Mouse (Mus musculus): ENCODE measurements around the gene Efna4. TPM values are rescaled to one million over a fixed set of nuclear protein-coding genes. Genes with fewer than 3 reads are reported as not detected.

Efna4 gene
- polyA plus RNA-seq, 1 experiment from 2014 or later, result 20.0 TPM

DNA sequence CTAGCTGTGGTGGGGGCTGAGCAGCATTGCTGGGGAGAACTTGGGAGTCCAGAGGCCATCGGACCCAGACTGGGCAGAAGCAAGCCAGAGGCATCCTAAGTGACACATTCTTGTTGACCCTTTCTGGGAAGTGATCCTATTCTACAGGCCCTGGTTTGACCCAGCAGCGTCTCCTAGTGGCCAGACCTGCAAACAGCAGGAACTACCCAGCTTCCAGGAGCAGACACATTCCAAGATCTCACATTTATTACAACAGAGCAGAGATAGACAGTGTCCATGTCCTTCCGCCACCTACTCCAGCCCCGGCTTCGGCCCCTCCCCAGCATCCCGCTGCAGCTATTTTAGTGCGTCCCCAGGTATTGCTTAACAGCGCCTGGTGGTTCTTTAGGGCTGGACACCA is 1.6 kb upstream of the Efna4 start:
- H3K27ac ChIP-seq, result no peak overlapping the region
- no peak overlapping the region for H3K9ac ChIP-seq
- WGBS, result 22% methylated on average over 8 of the region's 8 CpGs
- ATAC-seq (ENCODE audit: low FRiP score), result no peak
- peaks cover 9% of the 10 kb centered on the region for H3K36me3 ChIP-seq (replicated peaks)
- H3K4me2 ChIP-seq, result peak overlapping the region; percentile 70; the same call in 1 of the 2 replicates
- no peak overlapping the region for H3K4me3 ChIP-seq (replicated peaks)
- peaks cover 45% of the 10 kb centered on the region for H3K4me1 ChIP-seq
- no peaks in the 10 kb centered on the region for H3K27me3 ChIP-seq
- no peaks in the 10 kb centered on the region for H3K9me3 ChIP-seq

DNA sequence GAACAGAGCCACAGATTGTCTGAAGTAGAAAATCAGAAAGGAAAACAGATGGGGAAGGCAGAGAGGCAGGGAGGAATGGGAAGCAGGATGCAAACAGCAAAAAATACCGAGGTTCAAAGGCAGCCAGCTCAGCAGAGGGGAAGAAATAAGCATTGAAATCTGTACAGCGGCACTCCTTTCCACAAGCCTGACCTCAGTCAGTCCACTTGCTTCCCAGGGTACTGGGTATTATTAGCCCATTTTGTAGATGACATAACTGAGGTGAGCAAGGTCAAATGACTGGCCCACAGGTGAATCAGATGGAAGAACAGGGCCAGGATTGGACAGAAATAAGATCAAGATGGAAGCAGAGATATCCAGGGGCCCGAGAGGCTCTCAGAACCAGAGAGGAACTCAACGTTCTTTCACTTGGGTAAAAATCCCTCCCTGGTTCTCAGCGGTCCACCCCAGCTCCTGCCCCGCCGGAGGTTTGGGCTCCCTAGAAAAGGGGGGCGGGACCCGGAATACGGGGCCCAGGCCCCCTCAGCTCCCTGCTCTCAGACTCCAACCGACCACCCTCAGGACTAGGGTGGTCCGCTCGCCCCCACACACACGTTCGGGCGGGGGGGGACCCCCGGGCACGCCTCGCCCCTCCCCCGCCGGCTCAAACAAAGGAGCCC is 637 bp downstream of the Efna4 start:
- H3K9me3 ChIP-seq, result no peaks in the 10 kb centered on the region
- H3K4me2 ChIP-seq, result peak overlapping the region; percentile 70
- peak overlapping the region; percentile 84 for H3K4me3 ChIP-seq (replicated peaks)
- H3K9ac ChIP-seq, result peak overlapping the region; percentile 90
- no peaks in the 10 kb centered on the region for H3K27me3 ChIP-seq
- H3K4me1 ChIP-seq, result peaks cover 57% of the 10 kb centered on the region
- peak; percentile 47 for ATAC-seq (ENCODE audit: low FRiP score)
- H3K36me3 ChIP-seq (replicated peaks), result peaks cover 24% of the 10 kb centered on the region
- WGBS, result 4% methylated on average over 20 of the region's 21 CpGs
- peak overlapping the region; percentile 92 for H3K27ac ChIP-seq

DNA sequence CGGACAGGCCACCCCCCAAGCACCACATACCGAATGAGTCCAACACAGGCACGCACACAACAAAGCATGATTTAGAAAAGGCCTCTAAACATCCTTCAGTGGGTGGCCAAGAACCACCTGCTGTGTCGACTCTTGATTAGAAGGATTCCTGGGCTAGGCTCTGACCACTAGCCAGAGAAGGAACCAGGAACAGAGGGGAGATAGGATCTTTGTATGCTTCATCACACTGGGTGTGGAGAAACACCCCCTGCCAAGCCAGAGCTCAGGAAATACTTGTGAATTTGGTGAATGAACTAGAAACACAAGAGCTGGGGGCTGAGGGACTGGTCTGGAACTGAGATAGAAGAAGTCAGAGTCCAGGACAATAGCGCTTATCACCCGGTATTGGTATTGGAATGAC is 1.3 kb downstream of the Efna4 start:
- ATAC-seq (ENCODE audit: low FRiP score), result no peak
- no peaks in the 10 kb centered on the region for H3K9me3 ChIP-seq
- H3K27ac ChIP-seq, result peak overlapping the region; percentile 92
- no peaks in the 10 kb centered on the region for H3K27me3 ChIP-seq
- H3K4me3 ChIP-seq (replicated peaks), result peak overlapping the region; percentile 84
- H3K9ac ChIP-seq, result peak overlapping the region; percentile 90
- 3% methylated on average over 6 of the region's 6 CpGs for WGBS
- peaks cover 64% of the 10 kb centered on the region for H3K4me1 ChIP-seq
- H3K36me3 ChIP-seq (replicated peaks), result peaks cover 24% of the 10 kb centered on the region
- peak overlapping the region; percentile 70 for H3K4me2 ChIP-seq

DNA sequence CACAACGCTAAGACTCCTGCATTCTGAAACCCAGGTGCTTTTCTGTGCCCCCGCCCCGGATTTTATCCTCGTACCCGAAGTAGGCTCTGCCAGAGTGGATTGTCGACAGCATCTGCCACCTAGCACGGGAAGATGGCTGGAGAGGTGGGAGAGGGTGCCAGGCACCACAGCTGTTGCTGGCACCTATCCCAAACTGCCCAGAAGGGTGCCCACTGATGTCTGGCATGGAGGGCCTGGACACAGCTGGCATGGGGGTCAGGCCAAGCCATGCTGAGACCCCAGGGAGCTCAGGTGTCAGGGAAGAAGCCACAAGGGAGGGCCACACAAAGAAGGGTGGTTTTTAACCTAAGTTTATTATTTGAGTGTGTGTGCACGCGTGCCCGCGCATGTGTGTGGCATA is 4.8 kb downstream of the Efna4 start:
- peaks cover 57% of the 10 kb centered on the region for H3K4me1 ChIP-seq
- peak overlapping the region; percentile 5; the same call in 1 of the 2 replicates for H3K4me2 ChIP-seq
- 72% methylated on average over 11 of the region's 11 CpGs for WGBS
- H3K27me3 ChIP-seq, result peaks cover 7% of the 10 kb centered on the region; the same call in 1 of the 2 replicates
- no peak overlapping the region for H3K9ac ChIP-seq
- no peaks in the 10 kb centered on the region for H3K9me3 ChIP-seq
- no peak for ATAC-seq (ENCODE audit: low FRiP score)
- peak overlapping the region; percentile 74 for H3K27ac ChIP-seq
- no peak overlapping the region for H3K4me3 ChIP-seq (replicated peaks)
- peaks cover 24% of the 10 kb centered on the region for H3K36me3 ChIP-seq (replicated peaks)

DNA sequence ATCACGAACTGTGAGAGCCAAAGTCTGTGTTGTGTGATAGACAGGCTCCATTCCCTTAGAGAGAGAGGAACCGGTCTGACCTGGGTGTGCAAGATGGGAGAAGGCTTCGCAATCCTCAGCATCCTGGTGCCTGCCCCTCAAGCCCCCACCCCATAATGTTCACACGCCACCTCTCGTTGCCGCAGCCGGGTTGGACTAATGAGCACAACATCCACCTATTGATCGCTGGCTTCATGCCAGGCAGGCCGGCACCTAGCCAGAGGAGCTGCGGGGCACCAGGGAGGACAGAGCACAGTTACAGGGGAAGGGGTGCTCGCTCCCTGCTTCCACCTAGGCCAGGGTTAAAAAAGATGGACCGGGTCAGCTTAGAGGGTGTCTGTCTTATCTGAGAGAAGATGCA is 5.4 kb downstream of the Efna4 start:
- no peaks in the 10 kb centered on the region for H3K9me3 ChIP-seq
- peaks cover 57% of the 10 kb centered on the region for H3K4me1 ChIP-seq
- H3K27ac ChIP-seq, result peak overlapping the region; percentile 74
- H3K4me3 ChIP-seq (replicated peaks), result no peak overlapping the region
- H3K4me2 ChIP-seq, result peak overlapping the region; percentile 5
- 39% methylated on average over 12 of the region's 12 CpGs for WGBS
- no peak overlapping the region for H3K9ac ChIP-seq
- peak; percentile 14; the same call in 1 of the 2 replicates for ATAC-seq (ENCODE audit: low FRiP score)
- H3K27me3 ChIP-seq, result peaks cover 13% of the 10 kb centered on the region; the same call in 1 of the 2 replicates
- H3K36me3 ChIP-seq (replicated peaks), result peaks cover 24% of the 10 kb centered on the region

DNA sequence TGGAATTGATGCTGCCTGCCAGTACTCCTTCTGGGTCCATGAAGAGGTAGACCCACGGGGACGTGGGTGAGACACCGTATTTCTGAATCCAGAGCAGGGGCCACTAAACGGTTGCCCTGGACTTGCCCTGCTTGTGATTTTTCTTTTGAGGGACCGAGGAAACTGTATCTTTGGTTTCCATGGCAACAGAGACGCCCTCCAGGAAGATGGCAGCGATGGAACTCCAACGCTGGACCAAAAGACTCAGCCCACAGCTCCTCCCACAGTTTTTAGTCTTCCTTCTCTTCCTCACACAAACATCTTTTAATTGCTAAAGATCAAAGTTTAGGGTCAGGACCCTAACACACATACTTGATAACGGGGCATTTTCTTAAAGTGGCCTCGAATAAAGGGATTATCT is 5.8 kb downstream of the Efna4 start:
- Histone ChIP-seq H3K27me3 (peaks cover 14% of the 10 kb centered on the region; the same call in 1 of the 2 replicates), H3K4me1 (peaks cover 55% of the 10 kb centered on the region), H3K4me2 (no peak overlapping the region), H3K27ac (peak overlapping the region; percentile 74; the same call in 1 of the 2 replicates), H3K9me3 (no peaks in the 10 kb centered on the region), H3K4me3 (replicated peaks) (no peak overlapping the region), H3K36me3 (replicated peaks) (peaks cover 24% of the 10 kb centered on the region), H3K9ac (no peak overlapping the region)
- 32% methylated on average over 10 of the region's 10 CpGs for WGBS
- ATAC-seq (ENCODE audit: low FRiP score), result no peak

DNA sequence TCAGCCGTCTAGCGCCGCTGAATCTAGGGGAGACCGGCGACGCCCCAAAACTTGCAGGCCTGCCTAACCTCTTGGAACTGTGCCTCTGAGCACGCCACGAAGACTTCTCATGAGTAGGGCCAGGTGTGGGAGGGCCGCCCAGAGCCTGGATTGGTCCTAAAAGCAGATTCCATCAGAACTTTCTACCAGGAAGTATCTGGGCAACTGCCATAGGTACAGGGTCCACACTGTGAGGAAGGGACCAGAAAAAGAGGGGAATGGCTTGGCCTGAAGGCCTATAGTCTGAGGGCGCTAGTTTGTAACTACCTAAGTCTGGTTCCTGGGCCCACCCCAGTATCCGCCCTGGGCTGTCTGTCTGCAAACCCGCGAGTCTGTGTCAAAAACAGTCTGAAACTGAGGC is 6.3 kb downstream of the Efna4 start:
- Histone ChIP-seq H3K4me3 (replicated peaks) (no peak overlapping the region), H3K9ac (no peak overlapping the region), H3K36me3 (replicated peaks) (peaks cover 24% of the 10 kb centered on the region), H3K27ac (no peak overlapping the region), H3K27me3 (peaks cover 14% of the 10 kb centered on the region; the same call in 1 of the 2 replicates), H3K4me2 (no peak overlapping the region), H3K9me3 (no peaks in the 10 kb centered on the region), H3K4me1 (peaks cover 51% of the 10 kb centered on the region)
- no peak for ATAC-seq (ENCODE audit: low FRiP score)
- 73% methylated on average over 13 of the region's 13 CpGs for WGBS

DNA sequence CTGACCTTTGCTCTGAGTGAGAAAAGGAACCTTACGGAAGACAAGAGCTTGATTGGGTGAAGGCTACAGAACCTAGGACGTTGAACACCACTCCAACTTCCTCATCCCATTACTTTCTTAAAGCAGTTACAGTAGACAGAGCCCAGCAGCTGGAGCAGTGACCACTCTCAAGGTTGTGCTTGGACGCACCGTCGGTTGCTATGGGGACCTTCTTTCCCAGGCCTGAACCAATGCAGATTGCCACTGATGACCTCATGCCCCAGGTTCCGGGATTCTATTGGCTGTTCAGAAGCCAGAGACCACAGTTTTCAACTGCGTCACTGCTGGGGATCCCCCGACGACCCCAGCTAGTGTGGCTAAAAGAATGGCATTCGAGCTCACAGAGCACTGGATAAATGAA is 6.9 kb downstream of the Efna4 start:
- peaks cover 24% of the 10 kb centered on the region for H3K36me3 ChIP-seq (replicated peaks)
- H3K27ac ChIP-seq, result 0 out of 2 replicates have a peak overlapping the region, but pooled peaks have one; percentile 19
- H3K9ac ChIP-seq, result no peak overlapping the region
- no peak overlapping the region for H3K4me3 ChIP-seq (replicated peaks)
- no peaks in the 10 kb centered on the region for H3K9me3 ChIP-seq
- no peak for ATAC-seq (ENCODE audit: low FRiP score)
- H3K4me1 ChIP-seq, result peaks cover 44% of the 10 kb centered on the region
- WGBS, result 19% methylated on average over 10 of the region's 10 CpGs
- H3K4me2 ChIP-seq, result no peak overlapping the region
- H3K27me3 ChIP-seq, result peaks cover 14% of the 10 kb centered on the region; the same call in 1 of the 2 replicates

DNA sequence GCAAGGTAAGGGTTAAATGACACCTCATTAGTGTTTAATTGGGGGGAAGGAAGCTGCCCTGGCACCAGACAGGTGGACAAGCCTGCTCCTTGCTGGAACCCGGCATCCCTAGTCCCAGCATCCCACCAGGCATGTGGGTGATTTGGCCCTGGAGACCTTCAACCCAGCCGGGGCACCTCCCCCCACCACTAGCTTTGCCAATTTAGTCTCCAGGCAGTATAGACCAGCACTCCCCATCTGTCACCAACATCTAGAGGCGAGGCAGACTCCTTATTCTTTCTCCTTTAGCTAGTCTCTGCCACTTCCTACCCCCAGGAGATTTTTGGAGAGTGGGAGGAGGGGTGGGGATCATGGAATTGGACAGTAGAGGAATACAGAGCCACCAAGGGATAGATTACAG is 7.5 kb downstream of the Efna4 start:
- Histone ChIP-seq H3K27ac (peak overlapping the region; percentile 19), H3K36me3 (replicated peaks) (peaks cover 24% of the 10 kb centered on the region), H3K9ac (no peak overlapping the region), H3K4me2 (no peak overlapping the region), H3K9me3 (no peaks in the 10 kb centered on the region), H3K4me3 (replicated peaks) (no peak overlapping the region), H3K4me1 (peaks cover 40% of the 10 kb centered on the region), H3K27me3 (peaks cover 14% of the 10 kb centered on the region; the same call in 1 of the 2 replicates)
- WGBS, result 47% methylated on average over 3 of the region's 3 CpGs
- ATAC-seq (ENCODE audit: low FRiP score), result no peak

DNA sequence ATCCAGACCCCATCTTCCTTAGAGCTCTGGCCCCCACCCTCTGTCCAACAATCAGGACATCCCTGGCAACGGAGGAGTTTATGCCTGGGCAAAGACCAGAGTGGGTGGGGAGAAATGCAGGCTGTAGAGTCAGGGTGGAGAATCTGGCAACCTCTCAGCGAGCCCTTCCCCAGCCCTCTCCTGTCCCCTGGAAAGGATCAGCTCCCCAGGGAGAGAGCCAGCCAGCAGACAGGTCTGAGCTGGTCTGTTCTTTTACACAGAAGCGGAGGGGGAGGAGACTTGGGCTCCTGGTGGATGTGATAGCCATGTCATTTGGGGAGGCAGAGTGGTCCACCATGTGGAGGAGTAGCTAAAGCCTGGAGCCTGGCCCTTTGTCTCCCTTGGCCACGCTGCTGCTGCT is 9.2 kb downstream of the Efna4 start:
- Histone ChIP-seq H3K27ac (no peak overlapping the region), H3K9ac (no peak overlapping the region), H3K27me3 (peaks cover 23% of the 10 kb centered on the region; the same call in 1 of the 2 replicates), H3K4me2 (no peak overlapping the region), H3K4me1 (peaks cover 40% of the 10 kb centered on the region), H3K4me3 (replicated peaks) (no peak overlapping the region), H3K9me3 (no peaks in the 10 kb centered on the region), H3K36me3 (replicated peaks) (peaks cover 7% of the 10 kb centered on the region)
- no peak for ATAC-seq (ENCODE audit: low FRiP score)
- 13% methylated on average over 4 of the region's 4 CpGs for WGBS

DNA sequence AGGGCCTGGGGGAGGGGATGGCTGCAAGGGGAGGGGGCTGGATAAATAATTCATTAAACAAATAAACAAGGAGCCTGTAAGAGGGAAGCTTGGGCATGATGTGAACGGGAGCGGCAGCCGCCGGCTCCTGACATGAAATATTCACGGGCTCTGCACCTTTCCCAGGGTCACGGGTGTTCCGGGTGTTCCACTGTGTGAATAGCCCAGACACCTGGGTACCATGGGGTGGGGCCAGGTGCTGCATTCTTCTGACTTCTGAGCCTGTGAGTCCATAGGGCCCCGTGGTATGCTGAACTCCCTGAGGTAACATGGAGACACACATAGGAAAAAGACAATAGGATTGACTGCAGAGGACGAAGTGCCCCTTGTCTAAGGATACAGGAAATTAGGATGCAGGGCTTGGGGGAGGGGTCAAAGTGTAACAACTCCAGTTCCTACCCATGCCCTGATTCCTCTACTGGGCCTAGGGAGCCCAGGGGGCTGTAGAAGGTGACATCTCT is 10.4 kb downstream of the Efna4 start:
- Histone ChIP-seq H3K36me3 (replicated peaks) (no peaks in the 10 kb centered on the region), H3K27me3 (peaks cover 34% of the 10 kb centered on the region), H3K4me2 (no peak overlapping the region), H3K4me1 (peaks cover 38% of the 10 kb centered on the region), H3K9me3 (no peaks in the 10 kb centered on the region), H3K9ac (no peak overlapping the region), H3K27ac (no peak overlapping the region), H3K4me3 (replicated peaks) (no peak overlapping the region)
- no peak for ATAC-seq (ENCODE audit: low FRiP score)
- 69% methylated on average over 9 of the region's 9 CpGs for whole genome bisulfite sequencing

DNA sequence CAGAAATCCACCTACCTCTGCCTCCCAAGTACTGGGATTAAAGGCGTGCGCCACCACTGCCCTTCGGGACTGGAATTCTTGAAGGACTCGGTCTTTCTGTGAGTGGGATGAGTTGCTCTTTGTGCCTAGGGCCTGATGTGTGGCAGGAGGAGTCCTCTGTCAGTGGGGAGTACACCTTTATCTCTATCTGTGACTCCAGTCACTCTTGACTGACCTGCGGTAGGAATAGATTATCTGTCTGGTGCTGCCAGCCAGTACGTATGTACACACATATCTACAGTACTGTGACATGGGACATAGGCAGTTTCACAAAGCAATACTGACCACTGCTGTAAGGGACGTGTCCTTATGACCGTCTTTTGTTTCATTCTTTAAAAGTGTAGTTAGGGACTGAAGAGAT is 11.9 kb downstream of the Efna4 start:
- H3K36me3 ChIP-seq (replicated peaks), result no peaks in the 10 kb centered on the region
- WGBS, result 88% methylated on average over 8 of the region's 8 CpGs
- no peak for ATAC-seq (ENCODE audit: low FRiP score)
- H3K27ac ChIP-seq, result no peak overlapping the region
- H3K9me3 ChIP-seq, result no peaks in the 10 kb centered on the region
- peaks cover 49% of the 10 kb centered on the region for H3K27me3 ChIP-seq
- no peak overlapping the region for H3K9ac ChIP-seq
- H3K4me2 ChIP-seq, result no peak overlapping the region
- H3K4me3 ChIP-seq (replicated peaks), result no peak overlapping the region
- peaks cover 38% of the 10 kb centered on the region for H3K4me1 ChIP-seq

All from forebrain, embryonic 12.5 days (tissue).